Mouse (Mus musculus) brain, embryonic 14.5 days (tissue): Measurements from ENCODE around the gene Arf3.
A peak's percentile ranks its signal among the peaks of the same experiment; 100 is the strongest.

Experiments
- CTCF ChIP-seq: fragments of 200-500 bp; IDR thresholded peaks from 2 replicates; pipeline ENCODE4 v1.5.1; 2012; ENCODE audit warnings: inconsistent platforms, mild to moderate bottlenecking, moderate library complexity, borderline replicate concordance; ENCODE audit not compliant: insufficient read depth, insufficient read length; ENCODE audit errors: extremely low read depth
- POLR2A ChIP-seq: fragments of 200-500 bp; IDR thresholded peaks from 2 replicates; pipeline ENCODE4 v1.6.1; 2012; ENCODE audit warnings: mild to moderate bottlenecking, inconsistent platforms, borderline replicate concordance; ENCODE audit not compliant: poor library complexity, insufficient read depth, insufficient read length, severe bottlenecking; ENCODE audit errors: extremely low read depth

- TF ChIP-seq CTCF (peak; percentile 91), POLR2A (no peak)
Measured at GRCm38 (mm10) chr15:98699190-98700105, 63.6 kb downstream of the Arf3 start.
